Mouse (Mus musculus) cerebellum, adult 2 months (tissue): ENCODE measurements at regions not wholly inside any gene's neighbourhood (a gene's known extent, or its start where the extent isn't known, plus 50 kb on each side); places are given as distances from the start of the nearest gene placed in this dataset.

Experiments
- CTCF ChIP-seq: fragments of 200-500 bp; IDR thresholded peaks from 2 replicates; pipeline ENCODE4 v1.5.1; 2011; ENCODE audit warnings: low read depth, mild to moderate bottlenecking, control low read depth, low read length, moderate library complexity, borderline replicate concordance; ENCODE audit not compliant: insufficient read depth
- POLR2A ChIP-seq: fragments of 200-500 bp; IDR thresholded peaks from 2 replicates; pipeline ENCODE4 v1.6.1; 2011; ENCODE audit warnings: low read length, control low read depth, borderline replicate concordance; ENCODE audit not compliant: insufficient read depth

GRCm38 (mm10) chr4:81868941-81869340 is 426.3 kb upstream of the Mpdz start:
- TF ChIP-seq POLR2A (no peak), CTCF (no peak)
